Mouse (Mus musculus) kidney, adult 11 months (tissue): ENCODE measurements at regions not wholly inside any gene's neighbourhood (a gene's known extent, or its start where the extent isn't known, plus 50 kb on each side); places are given as distances from the start of the nearest gene placed in this dataset.

Experiments
- DNase-seq: peaks from one replicate; pipeline ENCODE4 v3.0.0; 2022

DNA sequence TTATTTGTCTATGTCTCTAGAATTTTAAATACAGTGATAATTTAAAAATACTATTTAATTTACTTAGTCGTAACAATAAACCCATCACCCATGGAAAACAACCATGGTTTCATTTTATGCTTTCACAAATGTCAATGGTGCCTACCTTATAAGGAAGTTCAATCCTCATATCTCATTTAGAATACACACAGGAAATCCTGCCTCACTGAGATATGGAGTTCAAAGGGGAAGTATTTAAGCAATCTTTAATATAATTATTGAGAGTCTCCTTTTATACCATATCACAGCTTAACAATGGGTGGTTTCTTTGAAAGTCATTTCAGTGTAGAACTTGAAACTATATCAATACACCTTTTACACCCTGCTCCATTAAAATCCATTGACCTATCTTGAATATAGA, 86.0 kb upstream of the Maf start:
- DNase-seq, result no peak

GRCm38 (mm10) chr8:115788421-115788820, 80.8 kb upstream of the Maf start:
- DNase-seq, result no peak

GRCm38 (mm10) chr8:115786185-115786584, 78.6 kb upstream of the Maf start:
- no peak for DNase-seq

DNA sequence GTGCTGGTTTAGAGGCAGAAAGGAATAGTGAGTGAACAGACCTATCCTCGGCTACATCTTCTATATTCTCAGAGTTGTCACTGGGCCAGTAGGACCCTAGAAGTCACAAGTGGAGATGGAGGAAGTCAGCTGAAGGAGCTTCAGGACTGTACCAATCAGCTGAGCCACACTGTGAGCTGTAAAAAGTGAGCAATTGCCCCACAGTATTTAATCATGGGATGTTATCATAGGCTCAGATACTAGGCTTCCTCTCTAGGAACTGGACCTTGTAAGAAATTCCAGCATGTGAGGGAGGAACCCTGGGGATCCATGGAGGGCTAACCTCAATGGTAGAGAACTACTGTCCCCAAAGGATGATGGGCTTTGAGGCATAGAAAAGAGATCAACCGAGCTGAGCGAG, 78.2 kb upstream of the Maf start:
- DNase-seq, result no peak

DNA sequence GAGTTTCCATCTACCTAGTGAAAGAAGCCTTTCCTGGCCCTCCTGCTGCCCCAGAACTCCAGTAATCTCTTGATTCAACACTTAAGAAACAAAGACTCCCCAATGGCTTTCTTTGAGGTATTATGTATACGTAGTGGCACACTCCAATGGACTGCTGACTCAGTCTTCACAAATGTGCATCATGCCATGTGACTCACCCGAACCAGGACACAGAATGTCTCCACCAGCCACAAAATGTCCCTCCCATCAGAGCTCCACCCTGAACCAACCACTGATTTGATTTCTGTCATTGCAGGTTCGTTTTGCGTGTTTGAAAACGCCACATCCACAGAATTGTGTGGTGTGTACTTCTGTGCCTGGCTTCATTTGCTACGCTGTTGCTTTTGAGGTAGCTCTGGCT, 75.8 kb upstream of the Maf start:
- DNase-seq, result no peak

DNA sequence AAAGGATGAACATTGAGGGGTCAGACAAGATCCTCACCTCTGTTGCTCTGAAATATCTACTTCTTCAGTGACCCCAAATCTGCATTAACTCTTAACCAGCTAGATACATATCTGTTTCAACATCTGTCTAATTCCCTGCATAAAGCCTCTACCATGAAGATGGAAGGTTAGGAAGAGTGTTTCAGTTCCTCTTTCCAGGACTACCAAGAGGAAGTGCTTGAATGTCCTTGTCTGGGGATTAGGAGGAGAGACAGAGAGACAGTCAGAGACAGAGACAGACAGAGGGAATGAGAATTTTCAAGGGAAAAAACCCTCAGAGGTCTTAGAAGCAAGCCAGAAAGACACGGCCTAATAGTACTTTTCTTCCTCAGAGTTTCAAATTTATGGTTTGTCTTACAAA, 70.8 kb upstream of the Maf start:
- DNase-seq, result no peak

GRCm38 (mm10) chr8:115771060-115771459, 63.5 kb upstream of the Maf start:
- no peak for DNase-seq

GRCm38 (mm10) chr8:115768631-115769030, 61.0 kb upstream of the Maf start:
- no peak for DNase-seq

GRCm38 (mm10) chr8:115766218-115766898, 58.8 kb upstream of the Maf start:
- peak; percentile 94 for DNase-seq

GRCm38 (mm10) chr8:115764551-115764950, 57.0 kb upstream of the Maf start:
- peak; percentile 62 for DNase-seq

GRCm38 (mm10) chr8:115758011-115758410, 50.4 kb upstream of the Maf start:
- peak; percentile 25 for DNase-seq
